Mouse (Mus musculus): ENCODE results near the gene Tekt5. TPM values are rescaled to one million over a fixed set of nuclear protein-coding genes. Genes with fewer than 3 reads are reported as not detected.

Gene Tekt5
- polyA plus RNA-seq (2015; fragmentation: Nextera tagmentation; extraction: Ambion mirVana) = 1.1 and 1.2 TPM in 2 replicates

DNA sequence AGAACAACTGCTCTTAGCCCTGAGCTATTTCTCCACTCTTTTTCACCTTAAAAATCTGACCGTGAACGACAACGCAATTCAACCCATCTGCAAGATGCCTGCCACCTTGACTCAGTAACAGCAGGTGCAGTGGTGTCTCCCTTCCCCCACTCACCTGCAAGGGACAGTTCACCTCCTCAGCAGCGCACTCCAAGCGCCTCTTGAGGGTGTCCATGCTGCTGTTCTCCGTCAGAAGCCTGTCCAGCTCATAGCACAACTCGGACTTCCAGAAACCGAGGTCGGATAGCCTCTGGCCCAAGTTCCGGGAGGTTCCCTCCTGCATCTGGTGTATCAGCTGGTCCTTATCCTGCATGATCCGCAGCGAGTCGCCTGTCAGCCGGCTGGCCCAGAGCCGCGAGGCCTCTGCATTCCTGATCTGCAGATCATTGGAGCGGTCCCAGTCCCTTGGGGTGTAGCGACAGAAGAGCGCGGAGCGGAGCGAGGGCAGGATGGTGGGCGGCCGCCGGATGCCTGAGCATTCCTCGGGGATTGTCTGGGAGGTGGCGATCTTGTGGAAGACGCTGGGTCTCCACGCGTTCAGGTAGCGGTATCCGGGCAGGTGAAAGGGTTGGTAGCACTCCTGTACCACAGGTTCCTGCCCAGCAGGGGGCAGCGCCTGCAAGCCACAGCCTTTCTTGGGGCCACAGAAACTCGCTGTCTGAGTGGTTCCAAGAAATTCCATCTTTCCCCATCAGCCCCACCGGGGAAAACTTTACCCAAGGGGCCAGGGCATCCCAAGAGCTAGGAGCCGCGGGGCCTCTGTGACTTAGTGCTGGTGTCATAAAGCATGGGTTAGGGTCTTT, at the start of gene Tekt5:
Tekt5 (minus strand) TSS at position 792 of the 842 bp plus-strand sequence.
- ATAC-seq (replicated peaks; ENCODE audit: low FRiP score, low read depth) (peak; percentile 85), DNase-seq (ENCODE audit: low spot score) (peak; percentile 88)
- Histone ChIP-seq H3K4me2 (ENCODE audit: low read length) (peak within 1 kb of the TSS; percentile 60), H3K9me3 (replicated peaks; ENCODE audit: low read length) (no peaks in the 10 kb centered on the region), H3K27me3 (ENCODE audit: insufficient read depth, low read length) (no peaks in the 10 kb centered on the region), H3K4me3 (replicated peaks; ENCODE audit: low read depth, low read length) (peak within 1 kb of the TSS; percentile 20; the same call in 1 of the 2 replicates), H3K36me3 (ENCODE audit: insufficient read depth, low read length) (no peaks in the 10 kb centered on the region), H3K27ac (no peak within 1 kb of the TSS), H3K9ac (ENCODE audit: low read depth, low read length) (peak within 1 kb of the TSS; percentile 8; the same call in 1 of the 2 replicates), H3K4me1 (replicated peaks; ENCODE audit: insufficient read depth, low read length) (0 out of 2 replicates have a peak, but pooled peaks cover 6% of the 10 kb centered on the region)
- WGBS = 5% methylated on average over 37 of the region's 37 CpGs
- TF ChIP-seq CTCF (IDR thresholded peaks at IDR 0.05; ENCODE audit: low read depth) = peak; percentile 70

- 0 out of 2 replicates have a peak, but pooled peaks cover 7% of the 10 kb centered on the region for H3K4me1 ChIP-seq (replicated peaks; ENCODE audit: insufficient read depth, low read length)
- no peaks in the 10 kb centered on the region for H3K27me3 ChIP-seq (ENCODE audit: insufficient read depth, low read length)
- no peak overlapping the region for H3K27ac ChIP-seq
- no peaks in the 10 kb centered on the region for H3K36me3 ChIP-seq (ENCODE audit: insufficient read depth, low read length)
- no peak overlapping the region for H3K9ac ChIP-seq (ENCODE audit: low read depth, low read length)
- no peak for TF ChIP-seq CTCF (IDR thresholded peaks at IDR 0.05; ENCODE audit: low read depth)
- no peak overlapping the region for H3K4me3 ChIP-seq (replicated peaks; ENCODE audit: low read depth, low read length)
- no peaks in the 10 kb centered on the region for H3K9me3 ChIP-seq (replicated peaks; ENCODE audit: low read length)
- ATAC-seq (replicated peaks; ENCODE audit: low FRiP score, low read depth) (no peak), DNase-seq (ENCODE audit: low spot score) (no peak)
- H3K4me2 ChIP-seq (ENCODE audit: low read length) = no peak overlapping the region
Observed at GRCm38 (mm10) chr16:10443723-10444122, 48.4 kb upstream of the Tekt5 start.

DNA sequence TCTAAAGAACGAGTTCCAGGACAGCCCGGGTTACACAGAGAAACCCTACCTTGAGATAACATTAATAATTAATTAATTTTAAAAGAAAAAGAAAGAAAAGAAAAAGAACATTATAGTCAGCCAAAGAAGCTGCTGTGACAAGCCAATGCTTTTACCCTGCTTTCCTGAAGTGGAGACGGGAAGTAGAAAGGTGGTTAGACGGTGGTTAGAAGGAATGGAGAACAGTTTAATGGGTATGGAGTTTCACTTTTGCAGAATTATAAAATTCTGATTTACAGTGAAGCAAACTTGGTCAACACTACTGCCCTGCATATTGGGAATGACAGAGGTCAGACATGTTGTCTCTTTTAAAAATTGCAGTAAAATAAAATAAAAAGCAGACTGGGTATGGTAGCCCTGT, 46.5 kb upstream of the Tekt5 start:
- WGBS = 87% methylated on average over 4 of the region's 4 CpGs
- ATAC-seq (replicated peaks; ENCODE audit: low FRiP score, low read depth) = no peak
- no peaks in the 10 kb centered on the region for H3K36me3 ChIP-seq (ENCODE audit: insufficient read depth, low read length)

DNA sequence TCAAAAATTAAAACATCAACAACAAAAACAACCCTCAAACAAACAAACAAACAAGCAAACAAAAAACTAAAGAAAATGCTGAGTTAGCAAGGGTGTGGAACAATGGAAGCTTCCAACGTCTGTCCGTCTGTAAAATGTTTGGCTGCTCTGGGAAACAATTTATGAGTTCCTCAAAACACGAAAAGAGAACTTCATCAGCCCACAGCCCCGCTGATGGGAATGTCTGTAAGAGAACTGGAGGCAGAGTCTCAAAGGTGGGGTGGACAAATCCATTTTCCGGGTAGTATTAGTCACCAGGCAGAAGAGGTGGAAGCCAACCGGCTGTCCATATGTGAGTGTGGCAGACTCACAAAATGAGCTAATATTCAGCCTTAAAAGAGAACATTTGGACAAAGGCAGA, 46.0 kb upstream of the Tekt5 start:
- WGBS = 83% methylated on average over 6 of the region's 6 CpGs
- H3K9ac ChIP-seq (ENCODE audit: low read depth, low read length) = no peak overlapping the region
- H3K9me3 ChIP-seq (replicated peaks; ENCODE audit: low read length) = no peaks in the 10 kb centered on the region

More for the DNA sequence above, 46.5 kb upstream of the Tekt5 start:
- no peak overlapping the region for H3K9ac ChIP-seq (ENCODE audit: low read depth, low read length)
- no peak overlapping the region for H3K4me2 ChIP-seq (ENCODE audit: low read length)
- H3K4me3 ChIP-seq (replicated peaks; ENCODE audit: low read depth, low read length) = no peak overlapping the region
- no peaks in the 10 kb centered on the region for H3K9me3 ChIP-seq (replicated peaks; ENCODE audit: low read length)
- no peak for DNase-seq (ENCODE audit: low spot score)
- 0 out of 2 replicates have a peak, but pooled peaks cover 1% of the 10 kb centered on the region for H3K4me1 ChIP-seq (replicated peaks; ENCODE audit: insufficient read depth, low read length)
- no peak for TF ChIP-seq CTCF (IDR thresholded peaks at IDR 0.05; ENCODE audit: low read depth)
- no peak overlapping the region for H3K27ac ChIP-seq
- no peaks in the 10 kb centered on the region for H3K27me3 ChIP-seq (ENCODE audit: insufficient read depth, low read length)

GRCm38 (mm10) chr16:10438055-10438454, 42.8 kb upstream of the Tekt5 start:
- no peak for TF ChIP-seq CTCF (IDR thresholded peaks at IDR 0.05; ENCODE audit: low read depth)
- WGBS = 82% methylated on average over 5 of the region's 5 CpGs
- Histone ChIP-seq H3K4me3 (replicated peaks; ENCODE audit: low read depth, low read length) (no peak overlapping the region), H3K4me2 (ENCODE audit: low read length) (no peak overlapping the region), H3K27me3 (ENCODE audit: insufficient read depth, low read length) (no peaks in the 10 kb centered on the region), H3K9ac (ENCODE audit: low read depth, low read length) (no peak overlapping the region), H3K36me3 (ENCODE audit: insufficient read depth, low read length) (no peaks in the 10 kb centered on the region), H3K9me3 (replicated peaks; ENCODE audit: low read length) (no peaks in the 10 kb centered on the region), H3K4me1 (replicated peaks; ENCODE audit: insufficient read depth, low read length) (no peaks in the 10 kb centered on the region), H3K27ac (no peak overlapping the region)
- ATAC-seq (replicated peaks; ENCODE audit: low FRiP score, low read depth) (no peak), DNase-seq (ENCODE audit: low spot score) (no peak)

More for the DNA sequence above, 46.0 kb upstream of the Tekt5 start:
- Histone ChIP-seq H3K36me3 (ENCODE audit: insufficient read depth, low read length) (no peaks in the 10 kb centered on the region), H3K4me1 (replicated peaks; ENCODE audit: insufficient read depth, low read length) (no peaks in the 10 kb centered on the region), H3K4me2 (ENCODE audit: low read length) (no peak overlapping the region), H3K27ac (no peak overlapping the region), H3K27me3 (ENCODE audit: insufficient read depth, low read length) (no peaks in the 10 kb centered on the region), H3K4me3 (replicated peaks; ENCODE audit: low read depth, low read length) (no peak overlapping the region)
- ATAC-seq (replicated peaks; ENCODE audit: low FRiP score, low read depth) (no peak), DNase-seq (ENCODE audit: low spot score) (no peak)
- TF ChIP-seq CTCF (IDR thresholded peaks at IDR 0.05; ENCODE audit: low read depth) = no peak

GRCm38 (mm10) chr16:10436166-10436565, 40.9 kb upstream of the Tekt5 start:
- Histone ChIP-seq H3K36me3 (ENCODE audit: insufficient read depth, low read length) (no peaks in the 10 kb centered on the region), H3K27ac (no peak overlapping the region), H3K4me1 (replicated peaks; ENCODE audit: insufficient read depth, low read length) (no peaks in the 10 kb centered on the region), H3K9ac (ENCODE audit: low read depth, low read length) (no peak overlapping the region), H3K4me2 (ENCODE audit: low read length) (no peak overlapping the region), H3K27me3 (ENCODE audit: insufficient read depth, low read length) (no peaks in the 10 kb centered on the region), H3K9me3 (replicated peaks; ENCODE audit: low read length) (no peaks in the 10 kb centered on the region), H3K4me3 (replicated peaks; ENCODE audit: low read depth, low read length) (no peak overlapping the region)
- DNase-seq (ENCODE audit: low spot score) (no peak), ATAC-seq (replicated peaks; ENCODE audit: low FRiP score, low read depth) (peak; percentile 81)
- WGBS = 71% methylated on average over 6 of the region's 6 CpGs
- TF ChIP-seq CTCF (IDR thresholded peaks at IDR 0.05; ENCODE audit: low read depth) = no peak

Data from kidney, postnatal 0 days (tissue).